Mouse (Mus musculus): ENCODE measurements around the gene Dazap1.
A peak's percentile ranks its signal among the peaks of the same experiment; 100 is the strongest.

Dazap1 gene

GRCm38 (mm10) chr10:80271186-80271843 is 10.0 kb downstream of the Dazap1 start:
- DNase-seq (ENCODE audit: low read depth, low spot score) = no peak

- no peak for DNase-seq (ENCODE audit: low read depth, low spot score)
These were observed 10.7 kb downstream of the Dazap1 start for GRCm38 (mm10) chr10:80271870-80272585.

GRCm38 (mm10) chr10:80273847-80274246 is 12.6 kb downstream of the Dazap1 start:
- DNase-seq (ENCODE audit: low read depth, low spot score) = no peak

- DNase-seq (ENCODE audit: low read depth, low spot score) = no peak
These were observed 15.0 kb downstream of the Dazap1 start for GRCm38 (mm10) chr10:80276238-80276637.

GRCm38 (mm10) chr10:80278390-80278789 is 17.1 kb downstream of the Dazap1 start:
- no peak for DNase-seq (ENCODE audit: low read depth, low spot score)

GRCm38 (mm10) chr10:80279273-80279672 is 18.0 kb downstream of the Dazap1 start:
- DNase-seq (ENCODE audit: low read depth, low spot score) = no peak

GRCm38 (mm10) chr10:80281304-80281703 is 20.0 kb downstream of the Dazap1 start:
- no peak for DNase-seq (ENCODE audit: low read depth, low spot score)

GRCm38 (mm10) chr10:80281921-80282371 is 20.7 kb downstream of the Dazap1 start:
- no peak for DNase-seq (ENCODE audit: low read depth, low spot score)

- DNase-seq (ENCODE audit: low read depth, low spot score) = no peak
These were observed 21.5 kb downstream of the Dazap1 start for GRCm38 (mm10) chr10:80282481-80283441.

- DNase-seq (ENCODE audit: low read depth, low spot score) = no peak
These were observed 24.2 kb downstream of the Dazap1 start for GRCm38 (mm10) chr10:80285222-80286070.

GRCm38 (mm10) chr10:80288097-80288496 is 26.8 kb downstream of the Dazap1 start:
- DNase-seq (ENCODE audit: low read depth, low spot score) = no peak

GRCm38 (mm10) chr10:80288657-80289056 is 27.4 kb downstream of the Dazap1 start:
- no peak for DNase-seq (ENCODE audit: low read depth, low spot score)

- DNase-seq (ENCODE audit: low read depth, low spot score) = peak; percentile 95
These were observed 31.2 kb downstream of the Dazap1 start, which contains the start of gene Rps15 for GRCm38 (mm10) chr10:80292251-80293146. Gene Rps15, plus strand, starts transcription at chr10:80292453.

GRCm38 (mm10) chr10:80293325-80293724 is 32.0 kb downstream of the Dazap1 start:
- no peak for DNase-seq (ENCODE audit: low read depth, low spot score)

- DNase-seq (ENCODE audit: low read depth, low spot score) = no peak
These were observed 33.0 kb downstream of the Dazap1 start for GRCm38 (mm10) chr10:80294311-80294710.

GRCm38 (mm10) chr10:80294788-80295303 is 33.6 kb downstream of the Dazap1 start:
- DNase-seq (ENCODE audit: low read depth, low spot score) = no peak

- DNase-seq (ENCODE audit: low read depth, low spot score) = peak; percentile 63
These were observed 34.5 kb downstream of the Dazap1 start, which contains the start of gene Apc2 for GRCm38 (mm10) chr10:80295618-80296425. Gene Apc2, plus strand, starts transcription at chr10:80295977.

- DNase-seq (ENCODE audit: low read depth, low spot score) = no peak
These were observed 35.5 kb downstream of the Dazap1 start for GRCm38 (mm10) chr10:80296824-80297223.

All from embryo, embryonic 11.5 days (tissue).